ENCODE assay signal across 9 mouse cellular contexts in the genomic region with DNA sequence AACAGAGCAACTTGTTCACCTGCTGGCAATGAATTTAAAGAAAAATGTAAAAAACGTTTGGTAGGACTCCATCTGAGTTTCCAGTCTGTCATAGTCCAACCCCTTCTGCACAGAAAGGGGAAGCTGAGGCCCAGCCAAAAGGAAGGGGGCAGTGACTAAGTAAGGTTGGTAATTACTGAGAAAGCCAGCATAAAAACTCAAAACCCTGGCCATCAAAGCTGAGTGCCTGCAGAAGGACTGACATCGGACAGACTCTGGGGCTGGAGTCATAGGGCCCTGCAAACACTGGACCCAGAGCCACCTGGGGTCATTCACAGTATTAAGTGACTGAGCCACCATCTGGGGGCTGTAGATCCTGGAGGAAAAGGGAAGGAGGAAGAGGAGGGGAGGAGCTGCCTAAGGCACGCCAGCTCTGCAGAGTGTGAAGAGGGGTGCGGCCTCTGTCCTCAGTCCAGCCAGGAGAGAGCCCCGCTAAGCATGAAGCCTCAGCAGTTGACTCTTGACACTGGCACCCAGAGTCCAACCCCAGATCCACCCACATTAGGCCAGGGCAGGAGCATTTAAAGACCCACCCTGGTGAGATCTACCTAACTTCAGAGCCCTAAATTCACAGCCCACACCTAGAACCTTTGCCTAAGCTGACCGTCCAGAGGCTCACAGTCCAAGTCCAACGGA. TPM values are rescaled to one million over a fixed set of nuclear protein-coding genes. Genes with fewer than 3 reads are reported as not detected.
A peak's percentile ranks its signal among the peaks of the same experiment; 100 is the strongest.
DNase-seq lines count a peak whose midpoint lies in the region; ATAC-seq and TF ChIP-seq lines count a peak whose summit lies in the region.
"Had no signal": no experiment of that assay in that cellular context is flagged by ENCODE, and none has a peak within 500 bp of the region (broad histone marks: within the 10 kb centered on the region; RNA-seq: fewer than 3 reads in every experiment).

No protein-coding gene starts in this region.

- H3K4me2 ChIP-seq in intestine, postnatal 0 days (replicated peaks; ENCODE audit: low read depth): no peak overlapping the region
- no peak overlapping the region for H3K4me2 ChIP-seq in liver, embryonic 14.5 days (ENCODE audit: low read depth)

- no peak overlapping the region for H3K9ac ChIP-seq in intestine, postnatal 0 days (ENCODE audit: low read depth, low read length)
- no peak overlapping the region for H3K9ac ChIP-seq in liver, embryonic 14.5 days (replicated peaks)
- H3K9ac ChIP-seq: forebrain, postnatal 0 days had no signal

- no peaks in the 10 kb centered on the region for H3K9me3 ChIP-seq in intestine, postnatal 0 days (ENCODE audit: control insufficient read depth)
- H3K9me3 ChIP-seq in liver, embryonic 14.5 days (ENCODE audit: control insufficient read depth, low read length): no peaks in the 10 kb centered on the region

- no peaks in the 10 kb centered on the region for H3K27me3 ChIP-seq in intestine, postnatal 0 days (replicated peaks; ENCODE audit: control insufficient read depth, insufficient read depth, low read length)
- no peaks in the 10 kb centered on the region for H3K27me3 ChIP-seq in liver, embryonic 14.5 days (ENCODE audit: control insufficient read depth, insufficient read depth, low read length)
- no peaks in the 10 kb centered on the region for H3K27me3 ChIP-seq in splenic B cell, adult 2 months (ENCODE audit: control insufficient read depth, insufficient read depth, low read length, poor library complexity, severe bottlenecking)
- H3K27me3 ChIP-seq in cerebellum, adult 2 months (ENCODE audit: control insufficient read depth, insufficient read depth, low read length): no peaks in the 10 kb centered on the region

- H3K27ac ChIP-seq in left cerebral cortex, adult 2 months: peak overlapping the region; percentile 40; the same call in 1 of the 2 replicates
- H3K27ac ChIP-seq in intestine, postnatal 0 days (ENCODE audit: low read depth, low read length): peak overlapping the region; percentile 50
- no peak overlapping the region for H3K27ac ChIP-seq in liver, embryonic 14.5 days
- no peak overlapping the region for H3K27ac ChIP-seq in cerebellum, adult 2 months (ENCODE audit: insufficient read depth, low read length)

- DNase-seq in left cerebral cortex, adult 2 months (ENCODE audit: extremely low spot score in 1 of 2, low spot score in 2 of 2): no peak
- no peak for DNase-seq in left cerebral cortex, adult 8-10 months (ENCODE audit: low spot score in 2 of 2)
- no peak for DNase-seq in liver, embryonic 14.5 days (ENCODE audit: low read depth in 3 of 3, low spot score in 3 of 3)
- DNase-seq in splenic B cell, adult 2 months (ENCODE audit: low read depth, low spot score): peak; percentile 72
- DNase-seq in cerebellum, adult 2 months: no peak
- DNase-seq in left cerebral cortex, postnatal 4 days: no peak
- DNase-seq in cerebellum, adult 9-10 months: no peak
- DNase-seq: forebrain, postnatal 0 days had no signal

- TF ChIP-seq EP300 in liver, embryonic 14.5 days (IDR thresholded peaks at IDR 0.05; ENCODE audit: low read depth): no peak

- TF ChIP-seq CTCF in left cerebral cortex, adult 2 months (IDR thresholded peaks at IDR 0.05): no peak
- TF ChIP-seq CTCF in intestine, postnatal 0 days (IDR thresholded peaks at IDR 0.05; ENCODE audit: low read depth): no peak
- no peak for TF ChIP-seq CTCF in liver, embryonic 14.5 days (IDR thresholded peaks at IDR 0.05; ENCODE audit: low read depth)
- TF ChIP-seq CTCF in cerebellum, adult 2 months (IDR thresholded peaks at IDR 0.05; ENCODE audit: borderline replicate concordance, insufficient read depth, low read depth, low read length): no peak

- no peak for TF ChIP-seq POLR2A in cerebellum, adult 2 months (IDR thresholded peaks at IDR 0.05; ENCODE audit: borderline replicate concordance, insufficient read depth, low read length)

- intact Hi-C loops in left cerebral cortex, adult 2 months (cut with DNase I): no loop called here
- intact Hi-C loops in left cerebral cortex, postnatal 4 days (cut with DNase I): no loop called here

- 0 out of 2 replicates have a peak, but pooled peaks have one; percentile 34 for ATAC-seq in intestine, postnatal 0 days
- ATAC-seq in liver, embryonic 14.5 days (ENCODE audit: insufficient read depth): peak; percentile 24
- ATAC-seq: forebrain, postnatal 0 days had no signal

- no peaks in the 10 kb centered on the region for H3K36me3 ChIP-seq in intestine, postnatal 0 days (ENCODE audit: control insufficient read depth, insufficient read depth)
- H3K36me3 ChIP-seq in liver, embryonic 14.5 days (replicated peaks; ENCODE audit: control insufficient read depth, insufficient read depth, low read depth): no peaks in the 10 kb centered on the region
- no peaks in the 10 kb centered on the region for H3K36me3 ChIP-seq in splenic B cell, adult 2 months (ENCODE audit: control insufficient read depth, insufficient read depth, low read length, poor library complexity, severe bottlenecking)

- H3K4me1 ChIP-seq in intestine, postnatal 0 days (replicated peaks; ENCODE audit: control insufficient read depth, insufficient read depth, low read length): peaks cover 33% of the 10 kb centered on the region
- H3K4me1 ChIP-seq in liver, embryonic 14.5 days (replicated peaks; ENCODE audit: control insufficient read depth in 2 of 2, insufficient read depth in 2 of 2, low read length in 1 of 2): peaks cover 0 to 25% of the 10 kb centered on the region in 2 experiments; a peak in 2 of 4 replicates
- peaks cover 68% of the 10 kb centered on the region for H3K4me1 ChIP-seq in cerebellum, adult 2 months (ENCODE audit: control insufficient read depth, insufficient read depth, low read length)

- 58% methylated on average over 7 of the region's 7 CpGs for WGBS in intestine, postnatal 0 days
- 33% methylated on average over 7 of the region's 7 CpGs for WGBS in liver, embryonic 14.5 days (ENCODE audit: insufficient replicate concordance)
- 74% methylated on average over 7 of the region's 7 CpGs for WGBS in cerebellum, adult 2 months

- H3K4me3 ChIP-seq in left cerebral cortex, adult 2 months: no peak overlapping the region
- H3K4me3 ChIP-seq in intestine, postnatal 0 days (ENCODE audit: low read depth, low read length): no peak overlapping the region
- no peak overlapping the region for H3K4me3 ChIP-seq in liver, embryonic 14.5 days (ENCODE audit: insufficient read depth in 1 of 2, low read depth in 2 of 2, low read length in 2 of 2)
- no peak overlapping the region for H3K4me3 ChIP-seq in cerebellum, adult 2 months (replicated peaks; ENCODE audit: insufficient read depth, low read depth, low read length)

RNA-seq across cellular contexts. Expression of gene Itpk1, which starts 58.0 kb away (rescaled TPM):
- total RNA-seq in left cerebral cortex, adult 2 months (2021): 10 to 100 TPM; 52.3 to 54.9 TPM
- 10 to 100 TPM; 58.8 to 68.2 (median 62.5) TPM for total RNA-seq in left cerebral cortex, adult 8-10 months (2022)
- polyA plus RNA-seq in intestine, postnatal 0 days (2015; fragmentation: Nextera tagmentation; extraction: Ambion mirVana): 56.3 and 57.4 TPM in 2 replicates
- polyA plus RNA-seq in liver, embryonic 14.5 days (2012; rRNA removed): 2.0 and 2.3 TPM in 2 replicates
- 2.4 TPM in 2 replicates for polyA plus RNA-seq in liver, embryonic 14.5 days (2014; fragmentation: Nextera tagmentation; extraction: Ambion mirVana)
- 64.9 and 67.6 TPM in 2 replicates for polyA plus RNA-seq in cerebellum, adult 2 months (2012; rRNA removed)
- 10 to 100 TPM; 80.2 to 88.1 TPM for total RNA-seq in left cerebral cortex, postnatal 4 days (2021)

Comparison
In these comparisons a context has a peak if more than half of its experiments do, and no peak if none do; other contexts are left out.
1. H3K27ac ChIP-seq: peak in left cerebral cortex, adult 2 months (single experiment) and intestine, postnatal 0 days (single experiment); none in liver, embryonic 14.5 days (single experiment) and cerebellum, adult 2 months (single experiment).